Mouse (Mus musculus) ES-Bruce4 (cell line): ENCODE results near the gene Epha6.

Source experiments
- CTCF ChIP-seq: IDR thresholded peaks from one replicate; pipeline ENCODE4 v1.8.1; 2011; ENCODE audit warnings: low read depth, low read length
- EP300 ChIP-seq: IDR thresholded peaks from 2 replicates; pipeline ENCODE4 v1.6.1; 2011; ENCODE audit warnings: low read depth, low read length; ENCODE audit not compliant: insufficient read depth
- POLR2A ChIP-seq: IDR thresholded peaks from one replicate; pipeline ENCODE4 v1.8.1; 2011; ENCODE audit warnings: low read length; ENCODE audit not compliant: insufficient read depth

- TF ChIP-seq CTCF (no peak), EP300 (no peak), POLR2A (no peak)
Observed at GRCm38 (mm10) chr16:59639985-59640384, 965.3 kb downstream of the Epha6 start.
